Mouse (Mus musculus) right cerebral cortex, adult 2 months (tissue): ENCODE data around the gene Gpr132.

ENCODE experiments used
- DNase-seq, 2 experiments: peaks; one replicate each; pipeline ENCODE4 v3.0.0; 2021 to 2022; ENCODE audit warnings: low spot score in 2 of 2

The Gpr132 gene

GRCm38 (mm10) chr12:112877073-112877576 lies 9.1 kb upstream of the Gpr132 start:
- DNase-seq: no peak

GRCm38 (mm10) chr12:112876332-112877072 lies 8.5 kb upstream of the Gpr132 start:
- peak in 1 of 2 experiments; percentile 25 for DNase-seq

GRCm38 (mm10) chr12:112875225-112876013 lies 7.4 kb upstream of the Gpr132 start:
- peak; percentile 90 for DNase-seq

GRCm38 (mm10) chr12:112874199-112874598 lies 6.2 kb upstream of the Gpr132 start:
- no peak for DNase-seq

GRCm38 (mm10) chr12:112873452-112874190 lies 5.6 kb upstream of the Gpr132 start:
- DNase-seq: peak; percentile 56 to 64

GRCm38 (mm10) chr12:112872991-112873390 lies 5.0 kb upstream of the Gpr132 start:
- DNase-seq: no peak

GRCm38 (mm10) chr12:112871272-112871671 lies 3.2 kb upstream of the Gpr132 start:
- DNase-seq: no peak

- DNase-seq: no peak
These were observed 2.7 kb upstream of the Gpr132 start for GRCm38 (mm10) chr12:112870775-112871174.

- no peak for DNase-seq
These were observed 1.8 kb upstream of the Gpr132 start for GRCm38 (mm10) chr12:112869783-112870204.

- DNase-seq: no peak
These were observed 838 bp downstream of the Gpr132 start for GRCm38 (mm10) chr12:112867106-112867674.

GRCm38 (mm10) chr12:112866467-112867080 lies 1.5 kb downstream of the Gpr132 start:
- no peak for DNase-seq

GRCm38 (mm10) chr12:112864804-112865203 lies 3.2 kb downstream of the Gpr132 start:
- no peak for DNase-seq

- DNase-seq: no peak
These were observed 6.1 kb downstream of the Gpr132 start for GRCm38 (mm10) chr12:112861911-112862321.

GRCm38 (mm10) chr12:112860765-112861164 lies 7.3 kb downstream of the Gpr132 start:
- DNase-seq: no peak

- no peak for DNase-seq
These were observed 8.1 kb downstream of the Gpr132 start for GRCm38 (mm10) chr12:112859930-112860329.

GRCm38 (mm10) chr12:112858581-112859336 lies 9.3 kb downstream of the Gpr132 start:
- no peak for DNase-seq

- no peak for DNase-seq
These were observed 10.8 kb downstream of the Gpr132 start for GRCm38 (mm10) chr12:112857021-112857925.

- DNase-seq: no peak
These were observed 11.7 kb downstream of the Gpr132 start for GRCm38 (mm10) chr12:112856338-112856737.

GRCm38 (mm10) chr12:112854610-112855333 lies 13.3 kb downstream of the Gpr132 start:
- DNase-seq: no peak
